22 mouse cellular contexts compared by ENCODE assay signal in genomic region chr6:128973439-128973697, GRCm38 (mm10). TPM values are rescaled to one million over a fixed set of nuclear protein-coding genes. Genes with fewer than 3 reads are reported as not detected.
"Had no signal": no experiment of that assay in that cellular context is flagged by ENCODE, and none has a peak within 500 bp of the region (broad histone marks: within the 10 kb centered on the region; RNA-seq: fewer than 3 reads in every experiment).

No protein-coding gene starts in this region.

- H3K4me1 ChIP-seq: limb, embryonic 10.5 days; limb, embryonic 13.5 days; liver, embryonic 13.5 days; lung, embryonic 15.5 days; midbrain, embryonic 10.5 days; midbrain, embryonic 13.5 days; stomach, embryonic 15.5 days had no signal

- H3K4me3 ChIP-seq: limb, embryonic 10.5 days; limb, embryonic 13.5 days; liver, embryonic 13.5 days; lung, embryonic 15.5 days; midbrain, embryonic 10.5 days; midbrain, embryonic 13.5 days; stomach, embryonic 15.5 days had no signal

- H3K9ac ChIP-seq: limb, embryonic 13.5 days; liver, embryonic 13.5 days; lung, embryonic 15.5 days; midbrain, embryonic 13.5 days; stomach, embryonic 15.5 days had no signal

- H3K27ac ChIP-seq: kidney, postnatal 0 days; limb, embryonic 10.5 days; limb, embryonic 13.5 days; liver, embryonic 13.5 days; lung, embryonic 15.5 days; midbrain, embryonic 10.5 days; midbrain, embryonic 13.5 days; stomach, embryonic 15.5 days had no signal

- H3K9me3 ChIP-seq: limb, embryonic 10.5 days; limb, embryonic 13.5 days; liver, embryonic 13.5 days; lung, embryonic 15.5 days; midbrain, embryonic 10.5 days; midbrain, embryonic 13.5 days; stomach, embryonic 15.5 days had no signal

- DNase-seq: kidney, adult 18-20 months; kidney, postnatal 36 days; liver; liver, embryonic 13.5 days; lung, postnatal 10 days; lung, postnatal 4 days had no signal

- H3K36me3 ChIP-seq: limb, embryonic 10.5 days; limb, embryonic 13.5 days; liver, embryonic 13.5 days; lung, embryonic 15.5 days; midbrain, embryonic 10.5 days; midbrain, embryonic 13.5 days; stomach, embryonic 15.5 days had no signal

- ATAC-seq: intestine, embryonic 16.5 days; midbrain, embryonic 13.5 days; midbrain, embryonic 16.5 days had no signal

- H3K4me2 ChIP-seq: limb, embryonic 13.5 days; liver, embryonic 13.5 days; lung, embryonic 15.5 days; midbrain, embryonic 13.5 days; stomach, embryonic 15.5 days had no signal

- H3K27me3 ChIP-seq: limb, embryonic 13.5 days; liver, embryonic 13.5 days; lung, embryonic 15.5 days; midbrain, embryonic 13.5 days; stomach, embryonic 15.5 days had no signal

RNA-seq across cellular contexts. Expression of gene Clec2g, which starts 39.2 kb away (rescaled TPM):
- total RNA-seq: layer of hippocampus, postnatal 10 days; left cerebral cortex, postnatal 25 days; megakaryocyte progenitor cell, adult 5-6 weeks had no signal
- polyA plus RNA-seq: intestine, embryonic 16.5 days; kidney, embryonic 14.5 days; kidney, postnatal 0 days; limb, embryonic 10.5 days; limb, embryonic 13.5 days; liver, embryonic 13.5 days; liver, embryonic 16.5 days; lung, embryonic 15.5 days; midbrain, embryonic 10.5 days; midbrain, embryonic 13.5 days; midbrain, embryonic 16.5 days; neural tube, embryonic 11.5 days; neural tube, embryonic 14.5 days had no signal
